Mouse (Mus musculus): Measurements from ENCODE around the gene Sstr3.

DNA sequence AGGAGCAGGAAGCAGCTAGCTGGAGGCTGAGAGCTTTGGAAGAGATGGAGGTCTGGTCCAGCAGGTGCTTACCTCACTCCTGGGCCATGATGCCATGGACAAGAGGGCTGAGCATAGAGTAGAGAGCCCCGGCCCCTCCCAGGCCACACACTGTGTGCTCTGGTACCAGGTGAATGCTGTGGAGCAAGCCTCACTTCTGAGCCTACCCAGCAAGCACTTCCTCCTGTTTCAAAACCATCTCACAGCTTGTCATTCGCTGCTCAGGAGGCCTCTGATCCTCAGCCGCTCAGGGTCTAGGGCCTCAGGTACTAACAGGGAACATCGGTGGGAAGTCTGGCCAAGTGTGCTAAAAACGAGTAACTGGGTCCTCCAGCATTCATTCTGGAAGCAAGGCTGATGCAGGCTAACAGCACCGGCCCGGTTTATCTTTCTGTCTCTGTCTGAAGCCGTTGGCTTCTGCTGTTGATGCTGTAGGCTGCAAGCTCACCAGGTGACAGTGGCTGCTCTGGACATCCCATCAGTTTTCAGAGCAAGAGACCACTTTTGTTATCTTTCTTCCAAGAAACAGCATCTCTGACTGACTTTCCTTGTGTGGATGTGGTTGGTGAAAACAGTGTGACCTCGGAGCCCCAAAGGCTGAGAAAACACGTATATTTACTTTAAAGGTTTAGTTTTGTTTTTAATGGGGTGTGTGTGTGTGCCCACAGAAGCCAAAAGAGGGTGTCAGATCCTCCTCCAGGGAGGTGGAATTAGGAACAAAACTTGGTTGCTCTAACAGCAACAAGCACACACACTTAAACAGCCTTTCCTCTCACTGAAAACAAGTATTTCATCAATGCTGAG is 13.4 kb upstream of the Sstr3 start:
- TF ChIP-seq CTCF (IDR thresholded peaks at IDR 0.05; ENCODE audit: low read depth) = no peak
- no peak for TF ChIP-seq EP300 (optimal IDR thresholded peaks at IDR 0.05)
